Mouse (Mus musculus) kidney, postnatal 0 days (tissue): ENCODE data around the gene Crtc3. TPM values are rescaled to one million over a fixed set of nuclear protein-coding genes. Genes with fewer than 3 reads are reported as not detected.

ENCODE experiments used
- ATAC-seq: fragments of 200-750 bp; cut with Nextera tagmentation; replicated peaks from 2 replicates; pipeline ENCODE4 v1.8.0; 2017; ENCODE audit warnings: low read depth, moderate number of reproducible peaks, moderate TSS enrichment, moderate library complexity; ENCODE audit not compliant: low FRiP score
- DNase-seq: peaks from one replicate; pipeline ENCODE4 v3.0.0-alpha.2; 2016; ENCODE audit warnings: low spot score
- H3K27ac ChIP-seq: fragments of 300-500 bp; sonication (generic); 2 replicates; pipeline ENCODE4 v1.5.1; 2014; ENCODE audit warnings: mild to moderate bottlenecking
- H3K27me3 ChIP-seq: fragments of 300-500 bp; sonication (generic); 2 replicates; pipeline ENCODE4 v1.6.1; 2014; ENCODE audit warnings: low read length, mixed read lengths; ENCODE audit not compliant: insufficient read depth
- H3K36me3 ChIP-seq: fragments of 300-500 bp; sonication (generic); 2 replicates; pipeline ENCODE4 v1.6.1; 2014; ENCODE audit warnings: low read length, mixed read lengths; ENCODE audit not compliant: insufficient read depth
- H3K4me1 ChIP-seq: fragments of 300-500 bp; sonication (generic); replicated peaks from 2 replicates; pipeline ENCODE4 v1.6.1; 2014; ENCODE audit warnings: antibody characterized with exemption, low read length, mixed read lengths; ENCODE audit not compliant: insufficient read depth
- H3K4me2 ChIP-seq: fragments of 300-500 bp; sonication (generic); 2 replicates; pipeline ENCODE4 v1.6.1; 2014; ENCODE audit warnings: mild to moderate bottlenecking, low read length, moderate library complexity, mixed read lengths
- H3K4me3 ChIP-seq: fragments of 300-500 bp; sonication (generic); replicated peaks from 2 replicates; pipeline ENCODE4 v1.5.1; 2014; ENCODE audit warnings: low read depth, low read length
- H3K9ac ChIP-seq: fragments of 300-500 bp; sonication (generic); 2 replicates; pipeline ENCODE4 v1.6.1; 2014; ENCODE audit warnings: low read depth, low read length
- H3K9me3 ChIP-seq: fragments of 300-500 bp; sonication (generic); replicated peaks from 2 replicates; pipeline ENCODE4 v1.6.1; 2016; ENCODE audit warnings: low read length, inconsistent platforms, mixed read lengths
- CTCF ChIP-seq: IDR thresholded peaks from 2 replicates; pipeline ENCODE4 v1.5.1; 2016; ENCODE audit warnings: antibody characterized with exemption, low read depth, mild to moderate bottlenecking, moderate library complexity
- WGBS: fragments of 180-500 bp; shearing (Covaris S2); extraction: QIAGEN DNeasy Blood & Tissue Kit; methylation state at CpG from one replicate; pipeline ENCODE4 v1.1.7; 2014; 5-methylcytosine and 5-hydroxymethylcytosine counted together
- polyA plus RNA-seq: library from polyadenylated mRNA; unstranded; fragments of >200 nt; fragmentation: Nextera tagmentation; extraction: Ambion mirVana; gene quantifications from 2 replicates; pipeline ENCODE4 v1.2.1, GENCODE M21; 2015

The Crtc3 gene
- polyA plus RNA-seq, 1 experiment from 2014 or later: 18.5 TPM

- H3K36me3 ChIP-seq: no peaks in the 10 kb centered on the region
- H3K27ac ChIP-seq: peak overlapping the region; percentile 96
- no peak for TF ChIP-seq CTCF
- H3K4me1 ChIP-seq: 0 out of 2 replicates have a peak, but pooled peaks cover 13% of the 10 kb centered on the region
- H3K4me2 ChIP-seq: peak overlapping the region; percentile 78
- H3K9ac ChIP-seq: peak overlapping the region; percentile 90
- WGBS: 16% methylated on average over 10 of the region's 10 CpGs
- no peaks in the 10 kb centered on the region for H3K9me3 ChIP-seq
- no peaks in the 10 kb centered on the region for H3K27me3 ChIP-seq
- DNase-seq: peak; percentile 67
- H3K4me3 ChIP-seq: peak overlapping the region; percentile 66
- ATAC-seq: no peak
Observed at GRCm38 (mm10) chr7:80689221-80689591, 529 bp upstream of the Crtc3 start.

DNA sequence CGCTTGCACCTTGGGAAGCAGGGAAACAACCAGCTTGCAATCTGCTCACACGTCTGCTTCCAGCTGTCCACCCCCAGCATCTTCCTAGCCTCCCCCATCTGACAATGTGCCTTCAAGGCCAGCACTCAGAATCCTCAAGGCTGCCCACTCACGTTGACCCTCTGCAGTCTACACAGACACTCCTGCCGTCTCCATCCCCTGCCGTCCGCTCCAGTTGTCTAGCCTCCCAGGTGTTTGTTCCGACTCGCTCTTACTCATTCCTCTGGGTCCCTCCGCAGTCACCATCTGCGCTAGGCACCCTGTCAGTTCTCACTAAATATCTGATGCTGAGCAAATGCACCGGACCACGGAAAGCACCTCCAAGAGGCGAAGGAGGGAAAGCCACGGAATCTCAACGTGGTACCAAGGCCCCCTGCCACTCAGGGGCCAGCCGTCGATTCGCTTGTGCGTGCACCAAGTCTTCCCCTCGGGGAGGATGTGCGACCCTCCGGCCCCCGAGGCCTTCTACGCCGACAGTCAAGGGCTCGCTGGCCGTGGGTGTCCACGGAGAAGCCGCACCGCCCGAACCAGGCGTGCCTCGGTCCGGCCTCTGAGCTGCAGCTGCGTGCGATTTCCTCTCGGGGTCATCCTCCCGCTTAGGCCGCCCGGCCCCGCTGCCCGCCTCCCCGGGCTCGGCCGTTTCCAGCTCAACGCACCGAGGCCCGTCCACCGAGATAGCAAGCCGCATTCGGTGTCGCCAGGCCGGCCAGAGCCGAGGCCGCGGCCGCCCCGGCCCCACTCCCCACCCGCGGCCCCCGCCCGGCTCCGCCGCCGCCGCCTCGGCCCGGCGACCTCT, 739 bp downstream of the Crtc3 start:
- Histone ChIP-seq H3K9ac (peak overlapping the region; percentile 90), H3K36me3 (no peaks in the 10 kb centered on the region), H3K4me3 (peak overlapping the region; percentile 66), H3K9me3 (no peaks in the 10 kb centered on the region), H3K27me3 (no peaks in the 10 kb centered on the region), H3K27ac (peak overlapping the region; percentile 96), H3K4me2 (peak overlapping the region; percentile 78), H3K4me1 (0 out of 2 replicates have a peak, but pooled peaks cover 13% of the 10 kb centered on the region)
- 1% methylated on average over 68 of the region's 69 CpGs for WGBS
- DNase-seq (peak; percentile 75), ATAC-seq (peak; percentile 74)
- TF ChIP-seq CTCF: no peak

GRCm38 (mm10) chr7:80685639-80686038, 3.0 kb downstream of the Crtc3 start:
- H3K4me2 ChIP-seq: no peak overlapping the region
- ATAC-seq: no peak
- H3K27ac ChIP-seq: no peak overlapping the region
- TF ChIP-seq CTCF: no peak
- H3K36me3 ChIP-seq: no peaks in the 10 kb centered on the region
- 0 out of 2 replicates have a peak, but pooled peaks cover 13% of the 10 kb centered on the region for H3K4me1 ChIP-seq
- H3K9ac ChIP-seq: no peak overlapping the region
- H3K27me3 ChIP-seq: no peaks in the 10 kb centered on the region
- no peak for DNase-seq
- H3K9me3 ChIP-seq: no peaks in the 10 kb centered on the region
- WGBS: 81% methylated on average over 5 of the region's 5 CpGs
- no peak overlapping the region for H3K4me3 ChIP-seq

DNA sequence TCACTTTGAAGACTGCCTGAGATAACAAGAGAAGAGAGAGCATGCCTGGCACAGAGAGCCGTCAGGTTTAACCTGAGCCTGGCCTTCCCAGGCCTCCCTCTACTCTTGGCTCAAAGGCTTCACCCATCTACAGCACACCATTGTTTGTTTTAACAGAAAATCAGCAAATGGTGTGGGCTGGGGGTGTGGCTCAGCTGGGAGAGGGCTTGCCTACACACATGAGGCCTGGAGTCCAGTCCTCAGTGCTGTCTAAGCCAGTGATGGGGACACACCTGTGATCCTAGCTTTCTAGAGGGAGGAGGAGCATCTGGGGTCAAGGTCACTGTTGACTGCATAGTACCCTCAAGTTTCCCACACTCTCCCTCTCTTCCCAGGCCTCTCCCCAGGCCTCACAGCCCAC, 6.0 kb downstream of the Crtc3 start:
- H3K4me3 ChIP-seq: no peak overlapping the region
- no peaks in the 10 kb centered on the region for H3K9me3 ChIP-seq
- WGBS: 38% methylated on average over 1 of the region's 1 CpGs
- DNase-seq (no peak), ATAC-seq (no peak)
- no peaks in the 10 kb centered on the region for H3K36me3 ChIP-seq
- no peak overlapping the region for H3K27ac ChIP-seq
- H3K27me3 ChIP-seq: no peaks in the 10 kb centered on the region
- no peak overlapping the region for H3K9ac ChIP-seq
- no peak for TF ChIP-seq CTCF
- 0 out of 2 replicates have a peak, but pooled peaks cover 5% of the 10 kb centered on the region for H3K4me1 ChIP-seq
- no peak overlapping the region for H3K4me2 ChIP-seq

GRCm38 (mm10) chr7:80680218-80680847, 8.3 kb downstream of the Crtc3 start:
- Histone ChIP-seq H3K27ac (no peak overlapping the region), H3K9me3 (no peaks in the 10 kb centered on the region), H3K4me3 (no peak overlapping the region), H3K4me1 (no peaks in the 10 kb centered on the region), H3K4me2 (no peak overlapping the region), H3K27me3 (no peaks in the 10 kb centered on the region), H3K9ac (0 out of 2 replicates have a peak overlapping the region, but pooled peaks have one; percentile 4), H3K36me3 (0 out of 2 replicates have a peak, but pooled peaks cover 4% of the 10 kb centered on the region)
- ATAC-seq: 0 out of 2 replicates have a peak, but pooled peaks have one; percentile 37
- TF ChIP-seq CTCF: no peak
- WGBS: 16% methylated on average over 12 of the region's 12 CpGs
- DNase-seq: peak; percentile 51

DNA sequence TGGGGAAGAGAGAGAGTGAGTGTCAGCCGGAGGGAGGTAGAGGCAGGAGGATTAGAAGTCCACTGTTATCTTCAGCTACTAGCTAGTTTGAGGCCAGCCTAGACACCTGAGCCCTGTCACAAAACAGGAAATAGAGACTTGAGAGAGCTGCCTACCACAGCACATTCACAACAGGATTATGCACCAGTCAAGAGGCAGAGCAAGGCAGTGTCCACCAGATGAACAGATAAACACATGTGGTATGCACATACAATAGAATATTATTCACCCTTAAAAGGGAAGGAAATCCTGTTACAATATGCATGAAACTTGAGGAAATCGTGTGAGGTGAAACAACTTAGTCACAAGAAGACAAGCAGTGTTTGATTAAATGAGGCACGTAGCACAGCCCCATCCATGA, 16.4 kb downstream of the Crtc3 start:
- Histone ChIP-seq H3K36me3 (0 out of 2 replicates have a peak, but pooled peaks cover 4% of the 10 kb centered on the region), H3K4me3 (no peak overlapping the region), H3K27me3 (no peaks in the 10 kb centered on the region), H3K4me1 (peaks cover 8% of the 10 kb centered on the region), H3K9ac (no peak overlapping the region), H3K4me2 (no peak overlapping the region), H3K9me3 (no peaks in the 10 kb centered on the region), H3K27ac (no peak overlapping the region)
- ATAC-seq (no peak), DNase-seq (no peak)
- WGBS: 71% methylated on average over 3 of the region's 3 CpGs
- no peak for TF ChIP-seq CTCF
